Mouse (Mus musculus) frontal cortex, adult 2 months (tissue): ENCODE data around the gene Mgmt. TPM values are rescaled to one million over a fixed set of nuclear protein-coding genes. Genes with fewer than 3 reads are reported as not detected.

Experiments used
- DNase-seq, 2 experiments: peaks; one replicate each; pipeline ENCODE4 v3.0.0; 2022; ENCODE audit warnings: low spot score in 1 of 2; ENCODE audit errors: extremely low spot score in 1 of 2
- polyA plus RNA-seq: library from polyadenylated mRNA; depleted of rRNA; stranded (reverse); fragments of >200 nt; gene quantifications from 2 replicates; pipeline ENCODE4 v1.2.3, GENCODE M21; 2012; rRNA removed

The Mgmt gene
- 0.52 and 0.61 TPM in 2 replicates for polyA plus RNA-seq

DNA sequence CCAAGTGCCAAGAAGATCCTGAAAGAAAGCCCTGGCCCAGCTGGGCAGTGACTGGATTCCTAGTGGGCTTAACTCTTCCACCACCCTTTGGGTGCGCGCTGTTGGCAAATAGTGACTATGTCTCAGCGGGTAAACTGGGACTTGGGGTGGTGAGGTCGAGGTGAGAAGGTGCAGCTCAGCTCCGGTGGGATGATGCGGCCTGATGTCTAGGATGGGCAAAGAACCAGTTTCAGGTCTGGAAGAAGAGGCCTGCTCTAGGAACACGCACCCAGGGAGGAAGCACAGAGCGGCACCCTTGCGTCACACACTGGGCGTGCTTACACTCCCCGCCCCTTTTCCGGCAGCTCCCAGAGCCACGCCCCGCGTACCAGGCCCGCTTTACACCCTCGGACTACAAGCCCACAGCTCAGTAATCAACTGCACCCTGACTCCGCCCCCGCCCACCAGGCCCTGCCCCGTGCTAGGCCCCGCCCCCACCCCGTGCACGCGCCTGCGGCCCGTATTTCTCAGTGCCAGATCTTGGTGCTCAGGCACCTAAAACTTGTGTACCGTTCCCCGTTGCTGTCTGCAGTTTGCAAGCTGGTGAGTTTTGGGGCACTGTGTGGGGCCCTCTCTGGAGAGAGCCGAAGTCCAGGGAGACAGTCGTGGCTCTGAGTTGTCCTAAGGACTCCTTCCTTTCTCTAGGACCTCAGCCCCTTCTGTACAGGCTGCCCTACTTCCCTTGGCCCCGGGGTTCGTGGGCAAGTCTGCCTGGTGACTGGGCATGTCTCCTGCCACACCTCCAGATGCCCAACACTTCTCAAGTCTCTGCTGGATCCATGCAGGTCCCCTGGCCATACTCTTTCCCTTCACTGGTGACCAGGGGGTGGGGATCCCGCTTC, at the start of gene Mgmt:
Gene Mgmt (plus strand): TSS at position 509 of the 881 bp plus-strand sequence.
- DNase-seq, result peak; percentile 73 to 81

DNA sequence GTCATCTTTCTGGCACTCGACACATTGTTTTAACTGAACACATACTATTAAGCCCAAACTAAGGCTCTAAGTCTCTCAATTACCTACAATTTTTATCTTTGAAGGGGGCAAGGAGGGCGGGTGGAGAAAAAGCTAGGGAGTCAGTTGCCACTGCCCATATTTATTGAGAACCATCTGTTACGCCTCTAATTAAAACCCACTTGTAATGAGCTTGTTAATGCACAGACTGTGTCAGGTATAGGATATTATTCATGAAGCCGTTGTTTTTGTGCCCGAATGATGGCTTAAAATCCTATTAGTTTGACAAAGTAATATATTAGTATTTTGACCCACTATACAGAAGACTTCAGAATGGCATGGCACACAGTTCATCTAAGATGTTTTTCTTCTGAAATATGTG, 49.6 kb upstream of the Mgmt start:
- DNase-seq, result no peak

DNA sequence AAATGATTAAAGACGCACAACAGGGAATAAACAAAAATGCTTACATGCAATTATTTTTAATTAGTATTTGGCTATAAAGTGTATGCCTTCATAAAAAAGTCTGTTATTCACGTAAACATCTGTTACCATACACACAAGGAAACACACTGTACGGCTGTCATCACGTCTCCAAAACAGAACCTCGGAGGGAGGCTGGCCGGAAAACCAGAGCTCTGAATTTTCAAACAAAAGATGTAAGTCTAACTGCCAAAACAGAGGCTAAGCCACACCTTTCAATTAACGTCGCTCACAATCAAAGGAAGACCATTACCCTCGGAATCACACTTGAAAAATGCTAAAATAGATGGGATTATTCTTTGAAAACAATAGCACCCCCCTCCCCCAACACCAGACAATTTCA, 49.1 kb upstream of the Mgmt start:
- DNase-seq, result no peak

DNA sequence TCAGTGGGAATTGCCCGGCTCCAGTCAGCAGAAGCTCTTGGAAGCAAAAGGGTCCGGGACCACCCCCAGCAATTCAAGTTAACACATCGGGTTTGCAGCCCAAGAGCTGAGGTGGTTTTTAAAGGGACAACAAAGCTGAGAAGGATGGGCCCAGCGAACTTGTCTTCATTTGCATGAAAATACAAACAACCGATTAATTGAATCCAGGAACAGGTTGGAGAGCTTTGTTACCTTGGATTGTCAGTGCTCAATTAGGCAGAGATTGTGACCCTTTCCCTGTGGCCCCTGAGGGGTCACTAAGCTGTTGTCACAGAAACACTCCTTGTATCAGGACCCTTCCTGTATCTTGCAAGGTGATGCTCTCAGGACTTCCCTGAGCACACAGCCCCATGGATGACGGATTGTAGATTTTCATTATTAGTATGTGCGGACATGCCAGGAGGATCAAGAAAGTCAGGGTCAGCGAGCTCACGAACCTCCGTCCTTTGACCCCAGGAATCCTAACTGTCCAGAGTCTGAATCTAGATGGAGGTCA, 48.3 kb upstream of the Mgmt start:
- DNase-seq, result no peak

DNA sequence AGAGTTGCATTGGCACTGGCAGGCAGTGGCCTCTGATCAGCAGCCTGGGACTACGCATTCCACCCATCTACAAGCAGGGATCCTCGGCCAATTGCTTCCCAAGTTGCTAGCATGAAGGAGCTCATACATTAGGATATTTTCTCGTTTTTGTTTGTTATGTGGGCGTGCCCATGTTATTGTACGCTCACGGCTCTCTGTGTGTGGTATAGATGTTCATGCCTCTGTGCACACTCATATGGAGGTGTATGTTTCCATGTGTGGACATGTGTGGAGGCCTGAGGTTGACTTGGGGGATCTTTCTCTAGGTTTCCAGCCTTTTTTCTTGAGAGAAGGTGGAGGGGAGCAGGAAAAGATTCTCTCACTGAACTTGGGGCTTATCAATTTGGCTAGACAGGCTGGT, 46.8 kb upstream of the Mgmt start:
- no peak for DNase-seq

DNA sequence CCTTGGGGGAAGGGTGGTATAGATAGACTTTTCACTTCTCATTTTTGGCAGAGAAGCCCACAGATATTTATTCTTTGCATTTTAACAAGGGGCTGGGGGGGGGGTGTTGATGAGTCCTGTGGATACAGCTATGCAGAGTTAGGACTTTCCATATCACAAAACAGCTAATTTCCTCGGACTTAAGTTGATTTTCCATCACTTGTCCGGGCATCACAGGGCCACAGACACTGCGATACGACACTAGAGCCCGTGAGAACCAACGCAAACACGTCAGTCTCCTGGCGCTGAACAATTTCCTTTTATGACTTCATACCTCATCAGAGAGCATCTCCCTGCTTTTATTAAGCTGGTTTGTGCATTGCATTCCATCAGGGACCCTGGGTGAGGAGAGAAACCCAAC, 45.7 kb upstream of the Mgmt start:
- no peak for DNase-seq

DNA sequence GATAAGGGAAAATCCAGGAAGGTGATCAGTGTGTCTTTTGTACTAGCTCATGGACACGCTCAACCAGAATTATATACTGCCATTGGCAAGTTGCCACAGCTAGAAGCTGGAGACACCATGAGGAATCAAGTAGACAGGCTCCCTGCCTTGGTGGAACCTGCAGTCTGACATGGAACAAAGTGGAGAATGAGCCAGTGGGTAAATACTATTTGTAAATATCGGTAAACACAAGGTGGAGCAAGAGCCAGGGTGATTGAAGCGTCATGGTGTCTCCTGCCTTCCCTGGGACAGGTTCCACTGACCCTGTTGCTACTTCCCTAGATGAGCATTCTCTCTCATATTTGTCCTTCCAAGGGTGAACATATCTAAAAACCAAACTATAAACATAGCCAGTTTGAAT, 44.6 kb upstream of the Mgmt start:
- no peak for DNase-seq

DNA sequence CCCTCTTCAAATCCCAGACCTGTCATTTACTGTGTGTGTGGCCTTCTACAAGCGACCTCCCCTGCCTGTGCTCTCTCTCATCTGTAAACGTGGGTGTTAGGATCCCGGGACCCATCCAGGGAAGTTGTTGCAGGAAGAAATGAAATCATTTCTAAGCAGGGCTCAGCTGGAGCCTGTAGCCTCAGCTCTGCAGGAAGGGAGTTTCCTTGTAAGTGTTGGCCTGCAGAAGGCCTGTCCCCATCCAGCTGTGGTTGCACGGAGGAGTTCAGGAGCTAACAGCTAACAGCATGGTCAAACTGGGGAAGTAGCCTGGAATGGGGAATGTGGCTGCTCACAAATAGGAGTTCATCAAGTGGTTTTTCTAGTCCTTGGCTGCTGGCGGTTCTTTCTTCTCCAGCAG, 44.1 kb upstream of the Mgmt start:
- no peak for DNase-seq

DNA sequence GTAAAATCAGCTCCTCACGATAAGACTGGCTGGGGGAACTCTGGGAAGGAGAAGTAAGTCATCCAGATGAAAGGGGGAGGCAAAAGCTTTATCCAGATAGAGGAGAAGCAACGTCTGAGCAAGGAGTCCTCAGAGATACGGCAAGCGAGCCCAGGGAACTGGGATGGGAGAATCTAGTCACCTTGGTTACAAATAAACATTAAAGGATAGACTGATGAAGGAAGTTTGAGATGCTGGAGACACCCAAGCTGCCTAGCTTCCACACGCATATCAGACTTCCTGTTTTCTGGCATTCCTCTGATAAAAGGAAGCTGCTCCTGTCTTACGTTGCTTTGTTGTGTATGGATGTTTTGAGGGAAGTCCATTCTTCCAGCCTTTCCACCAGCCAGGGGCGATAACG, 42.5 kb upstream of the Mgmt start:
- DNase-seq, result no peak

DNA sequence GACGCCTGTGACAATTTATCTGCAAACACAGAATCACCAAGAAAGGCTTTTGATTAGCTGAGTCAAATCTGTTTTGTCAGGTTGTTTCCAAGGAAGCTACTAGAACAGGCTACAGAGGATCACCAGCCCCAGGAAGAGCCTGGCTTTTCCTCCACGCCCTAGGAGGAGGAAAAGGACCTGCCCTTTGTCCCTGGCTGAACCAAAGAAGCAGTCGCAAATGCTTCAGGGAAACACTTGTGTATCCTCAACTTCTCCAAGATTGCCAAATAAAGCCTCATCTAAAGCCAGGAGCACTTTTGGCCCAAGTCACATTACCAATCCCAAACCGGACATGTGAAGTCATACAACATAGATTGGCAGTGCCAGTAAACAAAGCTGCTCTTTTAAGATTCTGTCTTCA, 41.7 kb upstream of the Mgmt start:
- no peak for DNase-seq

DNA sequence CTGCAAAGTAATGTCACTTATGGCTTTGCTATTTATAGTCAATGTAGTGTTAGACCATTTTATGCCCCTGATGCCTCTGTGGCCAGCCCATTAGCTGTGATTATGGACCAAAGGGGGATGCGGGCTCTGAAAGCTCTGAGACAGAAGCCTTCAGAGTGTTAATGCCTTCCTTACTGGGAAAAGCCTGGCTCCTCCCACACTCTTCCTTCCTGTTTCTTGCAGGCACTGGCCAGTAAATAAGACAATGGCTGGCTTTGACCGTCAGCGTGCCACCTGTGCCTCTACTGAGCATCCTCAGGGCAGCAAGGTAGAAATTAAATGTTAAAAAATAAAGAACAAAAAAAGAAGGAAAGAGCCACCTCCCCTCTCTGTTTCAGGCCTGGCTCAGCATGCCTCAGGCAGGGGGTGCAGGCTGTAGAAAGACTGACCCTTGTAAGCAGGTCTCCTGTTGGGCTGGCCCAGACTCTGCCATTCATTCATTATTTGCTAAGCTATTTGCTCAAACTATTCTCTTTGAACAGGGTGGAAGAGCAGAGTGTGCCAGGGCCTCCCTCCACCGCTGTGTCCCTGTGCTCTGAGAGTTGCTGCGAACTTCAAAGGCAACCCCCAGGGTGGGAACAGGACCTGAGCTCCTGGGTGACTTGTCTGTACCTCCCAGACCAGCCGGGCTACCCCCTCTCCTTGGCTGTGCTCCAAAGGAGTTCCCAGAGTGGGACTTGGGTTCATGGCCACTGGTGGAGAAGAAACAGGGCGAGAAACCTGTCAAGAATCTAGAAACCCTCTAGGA, 29.5 kb upstream of the Mgmt start:
- no peak for DNase-seq

DNA sequence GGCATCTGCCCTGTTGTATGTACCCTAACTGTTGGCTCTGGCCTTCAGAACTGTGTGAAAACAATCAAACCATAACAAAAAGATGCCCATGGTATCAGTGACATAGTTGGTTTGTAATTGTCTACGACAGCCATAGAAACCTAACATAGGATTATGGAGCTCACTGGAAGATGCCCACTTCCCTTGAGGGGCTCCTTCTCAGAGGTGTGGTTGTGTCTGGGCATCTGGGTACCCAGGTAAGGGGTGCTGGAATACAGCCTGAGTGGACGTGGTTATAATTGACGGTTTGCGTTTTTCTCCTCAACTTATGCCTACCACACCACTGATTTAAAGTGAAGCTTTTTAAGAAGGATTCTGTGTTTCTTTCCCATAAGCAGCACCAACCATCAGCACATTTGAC, 28.5 kb upstream of the Mgmt start:
- DNase-seq, result no peak

DNA sequence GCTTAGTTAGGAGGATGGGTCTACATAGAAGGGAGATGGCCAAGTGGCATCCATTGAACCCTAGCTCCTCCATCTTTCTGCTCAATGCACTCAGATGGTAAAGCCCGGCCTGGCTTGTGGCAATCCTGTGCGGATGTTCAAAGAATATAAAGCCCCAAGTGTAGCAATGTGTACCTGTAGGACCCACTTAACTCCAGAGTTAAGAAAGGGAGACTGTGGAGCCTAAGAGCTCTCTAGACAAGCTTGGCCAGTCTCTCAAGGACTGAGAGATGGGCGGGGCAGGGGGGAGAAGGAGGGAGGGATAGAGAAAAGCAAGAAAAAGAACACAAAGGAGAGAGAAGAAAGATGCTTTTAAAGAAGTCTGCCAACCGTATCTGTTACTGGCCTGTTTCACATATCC, 27.9 kb upstream of the Mgmt start:
- no peak for DNase-seq

DNA sequence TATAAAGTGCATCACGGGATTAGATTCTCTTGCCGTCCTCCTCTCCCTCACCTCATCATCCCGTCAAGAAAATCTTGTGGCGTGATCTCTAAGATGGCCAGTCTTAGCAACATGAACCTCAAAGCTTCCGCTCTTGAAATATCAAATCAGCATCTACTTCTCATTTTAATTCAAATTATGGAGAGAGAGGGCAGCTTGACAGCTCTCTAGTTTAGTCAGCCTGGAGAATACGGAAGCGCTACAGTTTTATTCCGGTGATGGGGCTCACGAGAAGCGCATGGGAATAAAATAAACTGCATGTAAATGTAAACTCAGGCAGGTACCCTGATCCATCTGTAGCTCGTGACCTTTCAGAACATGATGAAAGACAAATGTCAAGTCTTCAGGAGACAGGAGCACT, 22.9 kb upstream of the Mgmt start:
- no peak for DNase-seq

DNA sequence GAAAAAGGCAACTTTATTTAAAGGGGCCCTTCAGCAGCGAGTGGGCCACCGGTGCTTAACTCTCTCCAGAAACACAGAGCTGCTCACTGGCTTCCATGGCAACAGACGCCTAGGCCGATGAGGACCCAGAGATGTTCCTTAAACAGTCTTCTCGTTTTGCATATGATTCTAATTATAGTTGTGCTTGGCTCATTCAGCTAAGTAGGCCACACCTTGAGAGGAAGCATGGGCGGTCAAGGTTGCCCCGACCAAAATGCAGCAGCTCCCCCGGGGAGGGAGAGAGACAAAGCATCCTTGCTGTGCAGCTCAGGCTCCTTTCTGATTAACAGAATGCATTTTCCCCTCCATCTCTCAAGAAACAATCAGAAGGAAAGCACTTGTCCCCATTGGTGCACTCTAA, 22.4 kb upstream of the Mgmt start:
- peak; percentile 77 for DNase-seq

DNA sequence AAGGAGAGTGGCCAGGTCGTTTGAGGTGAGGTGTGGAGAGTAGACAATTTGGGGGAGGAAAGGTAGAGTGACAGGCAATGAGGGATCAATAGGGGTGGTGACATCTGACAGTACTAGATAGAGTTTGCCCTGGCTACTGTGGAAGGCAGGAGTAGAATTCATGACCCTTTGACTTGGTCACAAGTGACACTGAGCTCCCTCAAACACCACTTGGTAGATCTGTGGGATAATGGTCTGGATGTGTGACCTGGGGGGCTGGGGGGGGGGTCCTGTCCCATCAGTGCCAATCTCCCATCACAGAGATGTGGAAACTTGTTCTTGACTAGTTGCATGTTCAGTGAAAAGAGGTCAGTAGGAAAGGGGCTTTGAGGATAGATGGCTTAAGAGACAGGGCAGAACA, 20.0 kb upstream of the Mgmt start:
- no peak for DNase-seq

DNA sequence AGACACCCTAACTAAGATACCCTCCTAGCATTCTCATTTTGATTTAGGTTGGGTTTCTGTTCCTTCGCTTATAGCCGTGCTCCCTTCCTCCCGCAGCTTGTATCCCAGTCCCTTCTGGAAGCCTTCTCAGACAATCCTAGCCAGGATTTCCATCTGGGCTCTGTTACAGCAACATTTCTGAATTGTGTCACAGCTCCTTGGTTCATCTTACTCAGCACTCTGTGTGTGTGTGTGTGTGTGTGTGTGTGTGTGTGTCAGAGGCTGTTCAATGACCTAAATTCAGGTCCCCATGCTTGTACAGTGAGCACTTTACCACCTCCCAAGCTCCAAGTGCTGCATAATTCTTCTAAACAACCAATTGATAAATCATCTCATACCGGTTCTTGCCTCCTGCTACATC, 14.0 kb upstream of the Mgmt start:
- DNase-seq, result peak; percentile 17 to 63

DNA sequence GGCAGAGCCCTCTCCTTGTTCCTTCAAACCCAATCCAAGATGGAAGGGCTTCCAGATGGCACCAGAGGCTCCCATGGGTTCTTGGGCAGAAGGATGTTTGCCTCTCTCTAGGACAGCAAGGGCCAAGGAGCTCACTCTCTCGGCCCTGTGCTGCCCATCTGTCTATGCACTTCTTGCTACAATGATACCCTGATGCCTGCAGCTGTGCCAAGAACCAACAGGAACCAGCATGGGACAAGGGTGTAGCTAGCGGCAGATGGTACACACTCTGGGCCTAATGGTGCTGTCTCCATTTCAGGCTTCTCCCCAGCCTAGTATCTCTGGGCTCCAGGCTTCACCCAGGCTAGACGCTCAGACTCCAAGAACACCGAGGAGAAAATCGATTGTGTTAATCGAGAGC, 6.3 kb upstream of the Mgmt start:
- no peak for DNase-seq

DNA sequence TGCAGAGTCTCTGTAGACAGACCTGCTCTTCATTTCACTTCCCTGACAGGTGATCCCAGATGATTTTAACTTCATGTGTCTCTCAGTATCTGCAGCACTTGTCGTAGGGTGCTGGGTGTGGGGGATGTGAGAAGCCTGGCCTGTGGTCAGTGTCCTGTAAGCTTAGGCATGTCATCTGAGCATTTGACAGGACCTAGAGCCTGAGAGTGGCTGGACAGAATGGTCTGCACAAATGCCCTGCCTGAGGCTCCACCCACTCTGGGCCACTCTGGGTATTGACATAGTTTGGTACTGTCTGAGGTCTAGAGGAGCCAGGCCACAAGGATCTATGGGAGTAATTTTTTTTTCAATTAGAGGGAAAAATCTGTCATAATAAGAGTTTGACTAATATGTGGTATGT, 942 bp downstream of the Mgmt start:
- no peak for DNase-seq

DNA sequence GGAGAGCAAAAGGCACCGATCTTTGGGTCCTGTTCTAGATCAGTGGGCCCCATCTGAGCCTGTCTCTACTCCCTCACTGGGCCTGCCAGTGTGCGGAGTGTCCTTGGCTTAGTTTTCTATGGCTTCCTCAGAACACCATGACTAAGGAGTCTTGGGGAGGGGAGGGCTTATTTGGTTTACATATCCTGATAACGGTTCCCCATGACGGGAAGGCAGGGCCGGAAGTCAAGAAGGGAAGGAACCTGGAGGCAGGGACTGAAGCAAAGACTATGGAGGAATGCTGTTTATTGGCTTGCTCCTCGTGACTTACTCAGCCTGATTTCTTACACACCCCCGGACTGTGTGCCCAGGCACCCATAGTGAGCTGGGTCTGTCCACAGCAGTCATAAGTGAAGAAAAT, 1.4 kb downstream of the Mgmt start:
- no peak for DNase-seq

DNA sequence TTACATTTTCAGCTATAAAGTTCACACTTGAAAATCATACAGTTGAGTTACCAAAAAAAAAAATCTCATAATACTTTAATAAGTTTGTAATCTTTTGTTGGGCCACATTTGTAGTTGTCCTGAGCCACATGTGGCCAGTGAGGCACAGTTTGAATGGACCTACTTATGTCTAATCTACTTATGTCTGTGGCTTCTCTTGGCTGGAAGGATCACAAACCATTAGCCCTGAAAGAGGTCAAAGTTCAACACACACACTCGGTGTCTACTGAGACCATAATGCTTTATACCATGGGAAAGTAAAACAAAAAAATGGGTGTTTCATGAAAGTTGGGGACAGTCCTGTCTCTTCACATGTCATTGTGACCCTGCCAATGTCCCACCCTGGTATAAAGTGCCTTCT, 3.1 kb downstream of the Mgmt start:
- no peak for DNase-seq

DNA sequence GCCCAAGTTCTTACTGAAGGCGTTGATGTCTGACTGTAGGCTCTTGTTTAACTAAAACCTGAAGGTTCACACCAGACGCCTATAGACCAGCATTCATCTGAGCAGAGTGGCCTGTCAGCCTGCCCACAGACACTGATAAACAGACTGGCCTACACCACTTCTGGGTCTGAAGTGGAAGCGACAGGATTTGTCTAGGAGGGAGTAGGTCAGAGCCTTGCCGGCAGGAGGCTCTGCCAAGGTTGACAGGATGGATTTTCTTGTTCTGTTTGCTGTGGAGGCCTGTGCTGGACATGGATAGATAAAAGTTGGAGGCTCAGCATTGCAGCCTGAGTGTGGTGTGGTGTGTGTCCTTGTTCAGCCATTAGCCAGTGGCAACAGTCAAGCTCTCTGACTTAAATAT, 3.6 kb downstream of the Mgmt start:
- no peak for DNase-seq
